Mouse (Mus musculus): ENCODE data around the gene Ankrd44. TPM values are rescaled to one million over a fixed set of nuclear protein-coding genes. Genes with fewer than 3 reads are reported as not detected.

Ankrd44 gene
- polyA plus RNA-seq, 1 experiment from 2014 or later = 14.7 TPM

GRCm38 (mm10) chr1:54920132-54920531 lies 6.1 kb downstream of the Ankrd44 start:
- Histone ChIP-seq H3K4me2 (replicated peaks) (no peak overlapping the region), H3K4me3 (no peak overlapping the region), H3K27me3 (replicated peaks) (peaks cover 6% of the 10 kb centered on the region; the same call in 1 of the 2 replicates), H3K9ac (no peak overlapping the region), H3K36me3 (no peaks in the 10 kb centered on the region), H3K4me1 (peaks cover 4% of the 10 kb centered on the region; the same call in 1 of the 2 replicates), H3K9me3 (no peaks in the 10 kb centered on the region), H3K27ac (no peak overlapping the region)
- WGBS = 92% methylated on average over 4 of the region's 4 CpGs
- no peak for ATAC-seq (ENCODE audit: low FRiP score, low read depth)

DNA sequence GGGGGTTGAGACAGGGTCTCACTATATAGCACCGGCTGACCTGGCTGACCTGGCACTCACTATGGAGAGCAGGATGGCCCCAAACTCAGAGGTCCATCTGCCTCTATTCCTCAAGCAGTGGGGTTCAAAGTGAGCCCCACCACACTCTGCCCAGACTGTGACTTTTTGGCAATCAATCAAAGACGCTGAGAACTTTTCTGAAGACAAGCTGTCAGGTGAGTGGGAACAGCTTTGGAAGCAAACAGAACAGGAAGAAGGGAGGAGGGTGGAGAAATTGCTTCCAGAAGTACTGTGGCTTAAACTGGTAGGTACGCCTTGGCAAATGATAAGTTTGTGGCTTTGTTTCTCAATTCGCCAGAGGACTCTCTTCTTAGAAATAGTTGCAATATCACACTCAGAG lies 9.7 kb downstream of the Ankrd44 start:
- Histone ChIP-seq H3K4me1 (no peaks in the 10 kb centered on the region), H3K4me3 (no peak overlapping the region), H3K9ac (no peak overlapping the region), H3K9me3 (no peaks in the 10 kb centered on the region), H3K27me3 (replicated peaks) (no peaks in the 10 kb centered on the region), H3K27ac (no peak overlapping the region), H3K36me3 (no peaks in the 10 kb centered on the region), H3K4me2 (replicated peaks) (no peak overlapping the region)
- 85% methylated on average over 4 of the region's 4 CpGs for WGBS
- ATAC-seq (ENCODE audit: low FRiP score, low read depth) = no peak

DNA sequence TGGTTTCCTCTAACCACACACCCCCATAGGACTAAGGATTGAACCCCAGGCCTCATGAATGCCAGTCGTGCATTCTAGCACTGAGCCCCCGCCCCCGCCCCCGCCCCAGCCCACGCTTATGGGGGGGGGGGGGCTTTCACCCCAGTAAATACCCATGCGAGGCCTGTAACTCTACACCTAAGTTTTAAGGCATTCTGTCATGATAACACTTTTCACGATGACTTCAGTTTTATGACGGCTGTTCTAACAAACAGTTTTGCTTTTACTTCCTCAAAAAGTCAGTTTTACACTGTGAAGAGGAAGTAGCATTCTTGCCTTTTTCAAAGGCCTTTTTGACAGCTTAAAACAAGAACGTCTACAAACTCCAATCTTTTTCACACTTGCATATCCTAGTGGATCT lies 11.8 kb downstream of the Ankrd44 start:
- H3K36me3 ChIP-seq = no peaks in the 10 kb centered on the region

GRCm38 (mm10) chr1:54913379-54913873 lies 12.8 kb downstream of the Ankrd44 start:
- WGBS = 92% methylated on average over 3 of the region's 3 CpGs
- no peak overlapping the region for H3K4me2 ChIP-seq (replicated peaks)

More for the DNA sequence above, 11.8 kb downstream of the Ankrd44 start:
- no peak overlapping the region for H3K9ac ChIP-seq
- peaks cover 1% of the 10 kb centered on the region; the same call in 1 of the 2 replicates for H3K4me1 ChIP-seq
- H3K27ac ChIP-seq = no peak overlapping the region
- H3K9me3 ChIP-seq = no peaks in the 10 kb centered on the region
- H3K27me3 ChIP-seq (replicated peaks) = no peaks in the 10 kb centered on the region
- no peak overlapping the region for H3K4me2 ChIP-seq (replicated peaks)
- H3K4me3 ChIP-seq = no peak overlapping the region
- 44% methylated on average over 9 of the region's 9 CpGs for WGBS
- ATAC-seq (ENCODE audit: low FRiP score, low read depth) = no peak

GRCm38 (mm10) chr1:54913063-54913335 lies 13.2 kb downstream of the Ankrd44 start:
- Histone ChIP-seq H3K36me3 (no peaks in the 10 kb centered on the region), H3K9me3 (no peaks in the 10 kb centered on the region)
- no peak for ATAC-seq (ENCODE audit: low FRiP score, low read depth)

More at GRCm38 (mm10) chr1:54913379-54913873, 12.8 kb downstream of the Ankrd44 start:
- Histone ChIP-seq H3K36me3 (no peaks in the 10 kb centered on the region), H3K4me3 (no peak overlapping the region), H3K9ac (no peak overlapping the region), H3K27me3 (replicated peaks) (no peaks in the 10 kb centered on the region), H3K4me1 (peaks cover 2% of the 10 kb centered on the region; the same call in 1 of the 2 replicates), H3K9me3 (no peaks in the 10 kb centered on the region), H3K27ac (no peak overlapping the region)
- no peak for ATAC-seq (ENCODE audit: low FRiP score, low read depth)

GRCm38 (mm10) chr1:54912290-54913062 lies 13.7 kb downstream of the Ankrd44 start:
- Histone ChIP-seq H3K9ac (no peak overlapping the region), H3K36me3 (no peaks in the 10 kb centered on the region), H3K27me3 (replicated peaks) (no peaks in the 10 kb centered on the region), H3K4me3 (no peak overlapping the region), H3K9me3 (no peaks in the 10 kb centered on the region), H3K4me1 (peaks cover 2% of the 10 kb centered on the region; the same call in 1 of the 2 replicates), H3K4me2 (replicated peaks) (no peak overlapping the region), H3K27ac (no peak overlapping the region)
- WGBS = 76% methylated on average over 7 of the region's 7 CpGs
- ATAC-seq (ENCODE audit: low FRiP score, low read depth) = 0 out of 2 replicates have a peak, but pooled peaks have one; percentile 37

More at GRCm38 (mm10) chr1:54913063-54913335, 13.2 kb downstream of the Ankrd44 start:
- no peak overlapping the region for H3K27ac ChIP-seq
- no peak overlapping the region for H3K4me3 ChIP-seq
- H3K9ac ChIP-seq = no peak overlapping the region
- H3K4me1 ChIP-seq = peaks cover 2% of the 10 kb centered on the region; the same call in 1 of the 2 replicates
- no peaks in the 10 kb centered on the region for H3K27me3 ChIP-seq (replicated peaks)
- H3K4me2 ChIP-seq (replicated peaks) = no peak overlapping the region

- Histone ChIP-seq H3K4me3 (no peak overlapping the region), H3K27me3 (replicated peaks) (no peaks in the 10 kb centered on the region), H3K9ac (no peak overlapping the region), H3K4me2 (replicated peaks) (no peak overlapping the region), H3K9me3 (no peaks in the 10 kb centered on the region), H3K36me3 (no peaks in the 10 kb centered on the region), H3K27ac (no peak overlapping the region), H3K4me1 (peaks cover 2% of the 10 kb centered on the region; the same call in 1 of the 2 replicates)
- WGBS = 98% methylated on average over 1 of the region's 1 CpGs
- ATAC-seq (ENCODE audit: low FRiP score, low read depth) = no peak
Measured at GRCm38 (mm10) chr1:54911256-54911610, 15.0 kb downstream of the Ankrd44 start.

- no peaks in the 10 kb centered on the region for H3K36me3 ChIP-seq
- WGBS = 84% methylated on average over 5 of the region's 5 CpGs
- no peak overlapping the region for H3K4me2 ChIP-seq (replicated peaks)
- H3K27ac ChIP-seq = no peak overlapping the region
- no peak for ATAC-seq (ENCODE audit: low FRiP score, low read depth)
- no peak overlapping the region for H3K9ac ChIP-seq
- no peaks in the 10 kb centered on the region for H3K27me3 ChIP-seq (replicated peaks)
- H3K4me1 ChIP-seq = peaks cover 2% of the 10 kb centered on the region; the same call in 1 of the 2 replicates
- H3K4me3 ChIP-seq = no peak overlapping the region
- H3K9me3 ChIP-seq = no peaks in the 10 kb centered on the region
Measured at GRCm38 (mm10) chr1:54910489-54911255, 15.5 kb downstream of the Ankrd44 start.

GRCm38 (mm10) chr1:54908786-54909185 lies 17.4 kb downstream of the Ankrd44 start:
- Histone ChIP-seq H3K9ac (no peak overlapping the region), H3K9me3 (no peaks in the 10 kb centered on the region), H3K27ac (no peak overlapping the region), H3K4me1 (peaks cover 2% of the 10 kb centered on the region; the same call in 1 of the 2 replicates), H3K4me2 (replicated peaks) (no peak overlapping the region), H3K36me3 (no peaks in the 10 kb centered on the region), H3K4me3 (no peak overlapping the region), H3K27me3 (replicated peaks) (no peaks in the 10 kb centered on the region)
- WGBS = 86% methylated on average over 3 of the region's 3 CpGs
- ATAC-seq (ENCODE audit: low FRiP score, low read depth) = no peak

GRCm38 (mm10) chr1:54907066-54907639 lies 19.0 kb downstream of the Ankrd44 start:
- H3K9me3 ChIP-seq = no peaks in the 10 kb centered on the region
- no peaks in the 10 kb centered on the region for H3K36me3 ChIP-seq
- no peaks in the 10 kb centered on the region for H3K27me3 ChIP-seq (replicated peaks)
- no peak overlapping the region for H3K9ac ChIP-seq
- 54% methylated on average over 15 of the region's 15 CpGs for WGBS
- H3K4me3 ChIP-seq = no peak overlapping the region
- peaks cover 2% of the 10 kb centered on the region; the same call in 1 of the 2 replicates for H3K4me1 ChIP-seq
- no peak overlapping the region for H3K27ac ChIP-seq
- no peak overlapping the region for H3K4me2 ChIP-seq (replicated peaks)
- ATAC-seq (ENCODE audit: low FRiP score, low read depth) = no peak

- 79% methylated on average over 8 of the region's 8 CpGs for WGBS
- no peak overlapping the region for H3K9ac ChIP-seq
- H3K4me1 ChIP-seq = peaks cover 2% of the 10 kb centered on the region; the same call in 1 of the 2 replicates
- no peak overlapping the region for H3K27ac ChIP-seq
- H3K36me3 ChIP-seq = no peaks in the 10 kb centered on the region
- H3K27me3 ChIP-seq (replicated peaks) = no peaks in the 10 kb centered on the region
- no peak overlapping the region for H3K4me3 ChIP-seq
- ATAC-seq (ENCODE audit: low FRiP score, low read depth) = no peak
- no peaks in the 10 kb centered on the region for H3K9me3 ChIP-seq
- no peak overlapping the region for H3K4me2 ChIP-seq (replicated peaks)
Measured at GRCm38 (mm10) chr1:54906322-54906721, 19.9 kb downstream of the Ankrd44 start.

DNA sequence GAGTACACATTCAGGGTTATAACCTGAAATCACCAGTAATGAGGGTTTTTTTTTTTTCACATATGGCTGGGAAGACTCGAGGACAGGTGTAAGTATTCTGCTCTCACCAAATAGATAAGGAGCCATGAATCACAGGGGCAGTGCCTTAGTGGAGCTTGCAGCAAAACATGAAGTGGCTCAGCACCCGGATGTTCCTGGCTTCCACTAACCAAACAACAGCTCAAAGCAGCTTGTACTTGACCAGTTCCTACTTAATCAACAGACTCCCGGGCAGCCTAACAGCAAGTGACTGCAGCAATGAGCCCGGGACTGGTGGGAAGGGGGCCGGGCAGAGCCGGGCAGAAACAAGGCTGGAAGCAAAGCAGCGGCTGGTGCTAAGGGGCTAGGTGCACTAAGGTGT lies 20.6 kb downstream of the Ankrd44 start:
- H3K4me1 ChIP-seq = peaks cover 2% of the 10 kb centered on the region; the same call in 1 of the 2 replicates
- H3K9ac ChIP-seq = no peak overlapping the region
- WGBS = 73% methylated on average over 7 of the region's 7 CpGs
- H3K36me3 ChIP-seq = no peaks in the 10 kb centered on the region
- no peak overlapping the region for H3K27ac ChIP-seq
- ATAC-seq (ENCODE audit: low FRiP score, low read depth) = no peak
- no peak overlapping the region for H3K4me3 ChIP-seq
- no peaks in the 10 kb centered on the region for H3K9me3 ChIP-seq
- H3K27me3 ChIP-seq (replicated peaks) = no peaks in the 10 kb centered on the region
- no peak overlapping the region for H3K4me2 ChIP-seq (replicated peaks)
